ENCODE assay signal across 8 mouse cellular contexts in genomic region chr2:30077502-30078348, GRCm38 (mm10). TPM values are rescaled to one million over a fixed set of nuclear protein-coding genes. Genes with fewer than 3 reads are reported as not detected.
DNase-seq lines count a peak whose midpoint lies in the region; ATAC-seq and TF ChIP-seq lines count a peak whose summit lies in the region.

Gene Pkn3, plus strand, starts transcription at chr2:30077684.

- H3K27ac ChIP-seq in CH12.LX (ENCODE audit: insufficient read depth, low read depth) = peak within 1 kb of the TSS; percentile 65
- peak within 1 kb of the TSS; percentile 85 to 88 for H3K27ac ChIP-seq in heart, embryonic 14.5 days (replicated peaks in 1 of 2; ENCODE audit: control insufficient read depth in 1 of 2, insufficient read depth in 1 of 2, low read depth in 2 of 2, low read length in 2 of 2)
- H3K27ac ChIP-seq in liver, postnatal 0 days (ENCODE audit: low read depth) = peak within 1 kb of the TSS; percentile 74
- no peak within 1 kb of the TSS for H3K27ac ChIP-seq in neural tube, embryonic 12.5 days
- peak within 1 kb of the TSS; percentile 78 for H3K27ac ChIP-seq in stomach, postnatal 0 days (replicated peaks)

- H3K4me3 ChIP-seq in CH12.LX (replicated peaks in 1 of 3; ENCODE audit: low read depth in 2 of 3, low read length in 2 of 3, poor library complexity in 1 of 3) = peak within 1 kb of the TSS; percentile 64 to 68 (median 66)
- peak within 1 kb of the TSS; percentile 55 to 86 for H3K4me3 ChIP-seq in heart, embryonic 14.5 days (ENCODE audit: control insufficient read depth in 1 of 2, insufficient read depth in 1 of 2, low read depth in 1 of 2, low read length in 2 of 2)
- H3K4me3 ChIP-seq in liver, postnatal 0 days (ENCODE audit: low read depth, low read length) = peak within 1 kb of the TSS; percentile 74
- peak within 1 kb of the TSS; percentile 47 for H3K4me3 ChIP-seq in neural tube, embryonic 12.5 days
- H3K4me3 ChIP-seq in stomach, postnatal 0 days (ENCODE audit: low read depth, low read length) = peak within 1 kb of the TSS; percentile 62

- H3K79me2 ChIP-seq in CH12.LX (replicated peaks; ENCODE audit: control insufficient read depth, extremely low read depth, insufficient read depth, poor library complexity, severe bottlenecking) = no peaks in the 10 kb centered on the region

- TF ChIP-seq POLR2A in CH12.LX (IDR thresholded peaks at IDR 0.05; ENCODE audit: low read depth, low read length) = peak; percentile 62; the same call in 1 of the 2 replicates

- no peaks in the 10 kb centered on the region for H3K27me3 ChIP-seq in CH12.LX (replicated peaks)
- H3K27me3 ChIP-seq in heart, embryonic 14.5 days (ENCODE audit: control insufficient read depth, insufficient read depth, low read length) = no peaks in the 10 kb centered on the region
- no peaks in the 10 kb centered on the region for H3K27me3 ChIP-seq in liver, postnatal 0 days (ENCODE audit: insufficient read depth, low read length)
- H3K27me3 ChIP-seq in neural tube, embryonic 12.5 days (replicated peaks) = no peaks in the 10 kb centered on the region
- no peaks in the 10 kb centered on the region for H3K27me3 ChIP-seq in stomach, postnatal 0 days (ENCODE audit: control insufficient read depth, insufficient read depth, low read length)

- TF ChIP-seq CTCF in CH12.LX (conservative IDR thresholded peaks at IDR 0.05 in 1 of 2, IDR thresholded peaks at IDR 0.05 in 1 of 2; ENCODE audit: low read depth in 2 of 2, low read length in 2 of 2) = peak; percentile 43 to 100
- TF ChIP-seq CTCF in liver, postnatal 0 days (IDR thresholded peaks at IDR 0.05; ENCODE audit: low read depth) = peak; percentile 100
- TF ChIP-seq CTCF in stomach, postnatal 0 days (IDR thresholded peaks at IDR 0.05; ENCODE audit: low read depth) = peak; percentile 100

- peak; percentile 83 for ATAC-seq in erythroid progenitor cell, adult 5-6 weeks (replicated peaks; ENCODE audit: low FRiP score, poor library complexity, severe bottlenecking)
- peak; percentile 62 for ATAC-seq in heart, embryonic 14.5 days (ENCODE audit: insufficient number of reproducible peaks, insufficient read depth, low FRiP score, low read depth)
- ATAC-seq in liver, postnatal 0 days = peak; percentile 84
- peak; percentile 76 for ATAC-seq in neural tube, embryonic 12.5 days (ENCODE audit: low FRiP score, low read depth)
- ATAC-seq in stomach, postnatal 0 days (ENCODE audit: low FRiP score, low TSS enrichment) = peak; percentile 86

- H3K9me3 ChIP-seq in CH12.LX (replicated peaks; ENCODE audit: low read length) = no peaks in the 10 kb centered on the region
- H3K9me3 ChIP-seq in heart, embryonic 14.5 days (ENCODE audit: control insufficient read depth, low read length) = no peaks in the 10 kb centered on the region
- H3K9me3 ChIP-seq in liver, postnatal 0 days (ENCODE audit: low read length) = no peaks in the 10 kb centered on the region
- no peaks in the 10 kb centered on the region for H3K9me3 ChIP-seq in neural tube, embryonic 12.5 days
- no peaks in the 10 kb centered on the region for H3K9me3 ChIP-seq in stomach, postnatal 0 days (ENCODE audit: control insufficient read depth, low read length)

- WGBS in heart, embryonic 14.5 days = under 1% methylated on average over 51 of the region's 53 CpGs
- WGBS in liver, postnatal 0 days (ENCODE audit: insufficient replicate concordance) = 3% methylated on average over 53 of the region's 53 CpGs
- WGBS in neural tube, embryonic 12.5 days = under 1% methylated on average over 53 of the region's 53 CpGs
- under 1% methylated on average over 52 of the region's 53 CpGs for WGBS in stomach, postnatal 0 days

- H3K9ac ChIP-seq in CH12.LX (ENCODE audit: insufficient read depth, low read depth) = peak within 1 kb of the TSS; percentile 51
- peak within 1 kb of the TSS; percentile 75 for H3K9ac ChIP-seq in heart, embryonic 14.5 days (ENCODE audit: low read length)
- peak within 1 kb of the TSS; percentile 67 for H3K9ac ChIP-seq in liver, postnatal 0 days (replicated peaks)
- H3K9ac ChIP-seq in neural tube, embryonic 12.5 days = peak within 1 kb of the TSS; percentile 38; the same call in 1 of the 2 replicates
- H3K9ac ChIP-seq in stomach, postnatal 0 days (ENCODE audit: low read length) = peak within 1 kb of the TSS; percentile 58

- TF ChIP-seq RAD21 in CH12.LX (IDR thresholded peaks at IDR 0.05; ENCODE audit: low read depth, low read length) = peak; percentile 66

- peak; percentile 83 for DNase-seq in CH12.LX (ENCODE audit: extremely low read depth)
- peak; percentile 62 for DNase-seq in c-Kit-negative CD71-positive TER-119-positive erythroid progenitor cells, embryonic 14.5 days (ENCODE audit: low read depth, low spot score)
- DNase-seq in kidney, postnatal 10 days = peak; percentile 93
- peak; percentile 89 for DNase-seq in liver, postnatal 0 days
- peak; percentile 92 for DNase-seq in stomach, postnatal 0 days (ENCODE audit: low spot score)

- H3K4me2 ChIP-seq in CH12.LX (ENCODE audit: insufficient read depth, low read depth, poor library complexity, severe bottlenecking) = peak within 1 kb of the TSS; percentile 33; the same call in 1 of the 2 replicates
- H3K4me2 ChIP-seq in heart, embryonic 14.5 days (ENCODE audit: low read length) = peak within 1 kb of the TSS; percentile 94
- H3K4me2 ChIP-seq in liver, postnatal 0 days (ENCODE audit: low read depth, low read length) = peak within 1 kb of the TSS; percentile 100
- H3K4me2 ChIP-seq in neural tube, embryonic 12.5 days (replicated peaks) = peak within 1 kb of the TSS; percentile 95
- peak within 1 kb of the TSS; percentile 98 for H3K4me2 ChIP-seq in stomach, postnatal 0 days (replicated peaks; ENCODE audit: low read depth)

- H3K4me1 ChIP-seq in CH12.LX (ENCODE audit: control insufficient read depth in 1 of 2, insufficient read depth in 2 of 2) = peaks cover 7 to 15% of the 10 kb centered on the region in 2 experiments
- H3K4me1 ChIP-seq in heart, embryonic 14.5 days (ENCODE audit: control insufficient read depth in 2 of 2, insufficient read depth in 2 of 2, low read length in 2 of 2) = peaks cover 7 to 8% of the 10 kb centered on the region in 2 experiments
- H3K4me1 ChIP-seq in liver, postnatal 0 days (ENCODE audit: insufficient read depth) = peaks cover 8% of the 10 kb centered on the region
- H3K4me1 ChIP-seq in neural tube, embryonic 12.5 days = peaks cover 11% of the 10 kb centered on the region
- peaks cover 4% of the 10 kb centered on the region; the same call in 1 of the 2 replicates for H3K4me1 ChIP-seq in stomach, postnatal 0 days (replicated peaks; ENCODE audit: control insufficient read depth, insufficient read depth)

- peaks cover 8 to 45% of the 10 kb centered on the region in 2 experiments for H3K36me3 ChIP-seq in CH12.LX (replicated peaks in 1 of 2; ENCODE audit: control insufficient read depth in 1 of 2, insufficient read depth in 1 of 2, low read length in 1 of 2)
- peaks cover 17% of the 10 kb centered on the region for H3K36me3 ChIP-seq in heart, embryonic 14.5 days (ENCODE audit: control insufficient read depth, insufficient read depth, low read length)
- H3K36me3 ChIP-seq in liver, postnatal 0 days (replicated peaks; ENCODE audit: insufficient read depth, low read length) = peaks cover 6% of the 10 kb centered on the region; the same call in 1 of the 2 replicates
- peaks cover 12% of the 10 kb centered on the region for H3K36me3 ChIP-seq in neural tube, embryonic 12.5 days
- H3K36me3 ChIP-seq in stomach, postnatal 0 days (ENCODE audit: control insufficient read depth, insufficient read depth, low read length) = peaks cover 3% of the 10 kb centered on the region; the same call in 1 of the 2 replicates

- dilution Hi-C loops in CH12.LX (cut with MboI; ENCODE audit: extremely low pct_ligation_motif_present, extremely low pct_unique_long_range_greater_than_20kb, low sequenced_read_pairs) = no loop called here

- no peak for TF ChIP-seq EP300 in CH12.LX (IDR thresholded peaks at IDR 0.05; ENCODE audit: low read length)
- no peak for TF ChIP-seq EP300 in liver, postnatal 0 days (IDR thresholded peaks at IDR 0.05; ENCODE audit: low read depth)
- TF ChIP-seq EP300 in stomach, postnatal 0 days (optimal IDR thresholded peaks at IDR 0.05) = no peak

- in situ Hi-C loops in CH12.LX (cut with MboI; ENCODE audit: low pct_ligation_motif_present, low pct_unique_long_range_greater_than_20kb, low sequenced_read_pairs) = loop anchor here (5.0 kb wide), 1 partner anchor 35 kb away; no protein-coding TSS in a partner anchor

TF ChIP-seq in CH12.LX, 34 proteins besides CTCF, POLR2A, EP300 and RAD21 (continues in another document):
- no peak for TF ChIP-seq ZC3H11A (IDR thresholded peaks at IDR 0.05; ENCODE audit: low read depth, low read length)
- TF ChIP-seq ZKSCAN1 (IDR thresholded peaks at IDR 0.05; ENCODE audit: borderline replicate concordance, low read depth, low read length) = no peak
- TF ChIP-seq SMC3 (IDR thresholded peaks at IDR 0.05; ENCODE audit: low read depth, low read length) = peak; percentile 83
- peak; percentile 48 for TF ChIP-seq NRF1 (IDR thresholded peaks at IDR 0.05; ENCODE audit: low read depth, low read length)
- no peak for TF ChIP-seq POLR2AphosphoS2 (IDR thresholded peaks at IDR 0.05; ENCODE audit: low read depth, low read length)
- TF ChIP-seq USF1 (IDR thresholded peaks at IDR 0.05; ENCODE audit: low read depth, low read length) = no peak
- no peak for TF ChIP-seq KAT2A (IDR thresholded peaks at IDR 0.05; ENCODE audit: insufficient replicate concordance, low read length)
- 0 out of 2 replicates have a peak, but pooled peaks have one; percentile 39 for TF ChIP-seq TBP (conservative IDR thresholded peaks at IDR 0.05; ENCODE audit: low read depth, low read length)
- peak; percentile 58; the same call in 1 of the 2 replicates for TF ChIP-seq CHD1 (IDR thresholded peaks at IDR 0.05; ENCODE audit: low read depth, low read length)
- no peak for TF ChIP-seq MAFK (IDR thresholded peaks at IDR 0.05; ENCODE audit: insufficient replicate concordance, low read length)
- peak; percentile 81 for TF ChIP-seq IRF4 (IDR thresholded peaks at IDR 0.05; ENCODE audit: low read depth, low read length)
- no peak for TF ChIP-seq JUND (conservative IDR thresholded peaks at IDR 0.05; ENCODE audit: low read depth, low read length)
- peak; percentile 89 for TF ChIP-seq MAX (IDR thresholded peaks at IDR 0.05; ENCODE audit: low read length)
- no peak for TF ChIP-seq E2F4 (IDR thresholded peaks at IDR 0.05; ENCODE audit: insufficient replicate concordance, low read depth, low read length)

RNA-seq across cellular contexts. Expression of gene Pkn3, which starts in this region (rescaled TPM):
- total RNA-seq in CH12.LX (2012; rRNA removed) = 5.2 and 8.3 TPM in 2 replicates
- total RNA-seq in CH12.LX (2014; rRNA removed) = 4.7 and 5.0 TPM in 2 replicates
- 6.7 and 7.1 TPM in 2 replicates for polyA plus RNA-seq in CH12.LX (2012; ENCODE audit: insufficient read length, low read depth)
- total RNA-seq in erythroid progenitor cell, adult 5-6 weeks (2015; ENCODE audit: low replicate concordance) = not detected in 2 replicates
- total RNA-seq in erythroid progenitor cell, adult 5-6 weeks (2017; ENCODE audit: low replicate concordance) = not detected in 2 replicates
- 10.0 and 10.3 TPM in 2 replicates for polyA plus RNA-seq in heart, embryonic 14.5 days (2014; fragmentation: Nextera tagmentation; extraction: Ambion mirVana)
- 0.75 and 1.0 TPM in 2 replicates for polyA plus RNA-seq in liver, postnatal 0 days (2015; fragmentation: Nextera tagmentation; extraction: Ambion mirVana)
- polyA plus RNA-seq in neural tube, embryonic 12.5 days (2016; fragmentation: Nextera tagmentation; extraction: Ambion mirVana) = 6.4 and 6.9 TPM in 2 replicates
- polyA plus RNA-seq in stomach, postnatal 0 days (2015; fragmentation: Nextera tagmentation; extraction: Ambion mirVana) = 3.0 and 3.1 TPM in 2 replicates

Comparison
In these comparisons a context has a peak if more than half of its experiments do, and no peak if none do; other contexts are left out.
1. Peak in ATAC-seq in erythroid progenitor cell, adult 5-6 weeks; RNA of the gene not detected or under 1 TPM.
2. H3K4me2 ChIP-seq: peak in every context shown above with its lines; median percentile 100 in liver, postnatal 0 days; 98 in stomach, postnatal 0 days; 95 in neural tube, embryonic 12.5 days; 94 in heart, embryonic 14.5 days; 33 in CH12.LX.